Mouse (Mus musculus): Measurements from ENCODE around the gene Hivep3.

Hivep3 gene

GRCm38 (mm10) chr4:119979238-119979829 is 245.8 kb downstream of the Hivep3 start:
- DNase-seq: no peak

- DNase-seq: no peak
These were observed 246.3 kb downstream of the Hivep3 start for GRCm38 (mm10) chr4:119979918-119980317.

- DNase-seq: no peak
These were observed 247.6 kb downstream of the Hivep3 start for GRCm38 (mm10) chr4:119981047-119981720.

DNA sequence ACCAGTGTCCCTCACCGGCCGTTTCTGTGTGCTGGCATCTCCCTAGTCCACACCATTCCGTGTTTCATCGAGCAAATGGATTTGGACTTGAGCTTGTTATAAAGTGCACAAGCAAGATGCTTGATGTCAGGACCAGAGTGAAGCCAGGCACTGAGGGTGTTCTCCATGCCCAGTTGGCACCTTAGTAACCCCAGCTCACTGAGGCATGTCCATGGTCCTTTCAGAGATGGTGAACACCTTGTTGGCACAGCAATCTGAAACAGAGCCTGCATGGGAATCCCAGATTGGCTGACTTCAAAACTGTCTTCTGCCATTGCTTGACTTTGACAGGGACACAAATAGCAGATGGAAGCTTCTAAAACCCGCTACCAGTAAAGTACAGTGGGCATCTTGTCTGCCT is 252.5 kb downstream of the Hivep3 start:
- DNase-seq: peak in 1 of 2 experiments; percentile 40

DNA sequence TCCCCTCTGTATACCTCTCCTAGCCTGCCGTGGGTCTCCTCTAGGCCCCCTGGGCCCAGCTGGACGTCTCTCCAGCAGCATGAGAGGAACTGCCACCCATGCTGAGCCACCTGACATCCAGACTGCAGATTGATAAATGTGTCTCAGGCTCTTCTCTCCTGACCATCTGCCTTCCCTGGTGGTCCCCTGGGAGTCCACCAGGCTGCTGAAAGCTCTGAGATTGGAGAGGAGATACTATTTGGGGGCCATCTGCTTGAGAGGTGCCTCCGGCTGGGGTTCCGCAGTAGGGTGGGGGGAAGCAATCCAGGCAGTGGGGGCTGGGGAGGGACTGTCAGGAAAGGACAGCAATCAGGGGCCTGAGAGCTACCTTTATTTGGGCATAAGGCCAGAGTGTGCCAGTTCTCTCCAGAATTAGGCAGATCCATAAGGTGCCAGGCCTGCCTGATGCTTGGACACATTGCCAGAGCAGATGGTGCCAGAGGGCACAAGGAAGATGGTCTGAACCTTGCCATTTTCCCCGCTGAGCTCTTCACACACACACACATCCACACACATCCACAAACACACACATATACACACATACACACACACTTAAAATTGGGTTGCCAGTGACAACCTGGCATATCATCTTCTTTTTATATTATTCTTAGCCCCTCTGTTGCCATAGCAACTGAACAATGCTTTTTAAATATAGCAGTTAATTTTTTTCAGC is 253.2 kb downstream of the Hivep3 start:
- DNase-seq: peak; percentile 82 to 84

GRCm38 (mm10) chr4:119987376-119988087 is 253.9 kb downstream of the Hivep3 start:
- DNase-seq: no peak

- DNase-seq: no peak
These were observed 255.6 kb downstream of the Hivep3 start for GRCm38 (mm10) chr4:119989031-119989693.

GRCm38 (mm10) chr4:119990346-119990745 is 256.8 kb downstream of the Hivep3 start:
- DNase-seq: no peak

DNA sequence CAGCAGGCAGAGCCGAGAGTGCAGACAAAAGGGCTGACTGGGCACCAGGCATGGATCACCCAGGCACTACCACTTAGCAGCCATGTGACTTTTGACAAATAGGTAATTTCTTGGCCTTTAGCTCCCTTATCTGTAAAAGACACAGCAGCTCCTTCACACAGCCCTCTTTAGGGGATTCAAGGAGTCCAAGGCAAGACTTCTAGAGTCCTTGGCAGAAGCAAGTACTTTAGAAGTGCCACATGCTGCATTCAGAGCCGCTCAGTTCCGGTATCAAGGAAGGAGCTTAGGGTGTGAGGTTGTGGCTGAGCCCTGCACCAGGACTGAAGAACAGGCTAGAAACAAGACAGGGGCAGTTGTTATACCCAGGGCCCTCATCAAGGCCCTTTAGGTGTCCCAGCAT is 257.3 kb downstream of the Hivep3 start:
- DNase-seq: no peak

DNA sequence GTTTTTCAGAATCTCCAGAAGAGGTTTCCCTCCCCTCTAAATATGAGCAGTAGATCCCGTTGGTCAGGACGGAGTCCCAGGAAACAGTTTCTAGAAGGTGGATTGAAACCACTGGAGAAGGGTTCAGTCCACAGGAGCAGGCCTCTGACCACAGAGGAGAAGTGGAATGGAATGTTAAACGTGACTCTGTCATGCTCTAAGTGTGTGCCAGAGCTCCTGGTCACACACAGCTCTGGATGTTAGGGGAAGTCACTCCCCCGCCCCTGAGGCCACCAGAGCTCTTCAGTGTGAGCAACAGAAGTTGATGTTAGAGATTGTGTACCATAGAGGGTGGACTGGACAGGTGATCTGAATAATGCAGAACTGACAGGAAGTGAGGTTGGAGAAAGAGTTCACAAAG is 258.2 kb downstream of the Hivep3 start:
- no peak for DNase-seq

GRCm38 (mm10) chr4:119996377-119996776 is 262.8 kb downstream of the Hivep3 start:
- DNase-seq: no peak

DNA sequence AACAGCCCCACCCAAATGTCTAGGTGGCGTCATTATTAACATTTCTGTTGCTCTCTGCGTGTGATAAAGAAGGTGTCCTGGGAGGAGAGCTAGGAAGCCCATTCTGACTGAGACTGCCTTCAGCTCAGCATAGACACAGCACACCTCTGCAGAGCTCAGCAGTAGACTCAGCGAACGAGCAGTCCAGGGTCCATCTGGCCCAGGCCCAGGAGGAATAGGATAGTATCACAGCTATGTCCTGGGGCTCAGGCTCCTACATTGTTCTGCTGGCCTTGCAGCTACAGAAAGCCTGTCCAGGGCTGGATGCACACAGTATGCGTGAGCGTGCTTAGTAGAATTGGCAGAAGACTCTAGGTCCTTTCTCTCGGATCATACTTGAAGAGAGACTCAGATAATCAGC is 263.8 kb downstream of the Hivep3 start:
- DNase-seq: no peak

DNA sequence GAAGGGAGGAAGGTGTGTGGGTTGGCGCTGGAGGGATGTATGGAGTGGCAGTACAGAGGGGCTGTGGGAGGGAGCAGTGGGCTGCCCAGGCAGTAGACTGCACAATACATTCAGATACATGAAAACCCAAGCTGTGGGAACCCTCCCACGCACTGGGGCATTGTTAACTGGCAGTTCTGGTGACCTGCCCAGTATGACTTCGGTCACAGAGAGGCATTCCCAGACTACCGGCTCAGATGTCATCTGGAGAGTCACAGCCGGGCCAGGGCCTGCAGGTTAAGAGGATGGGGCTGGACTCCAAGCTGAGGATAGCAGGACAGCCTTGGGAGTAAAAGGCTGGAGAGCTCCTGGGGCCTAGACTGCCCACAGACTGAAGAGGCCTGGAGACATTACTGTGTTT is 265.3 kb downstream of the Hivep3 start:
- DNase-seq: peak; percentile 37 to 41

GRCm38 (mm10) chr4:120000881-120001280 is 267.3 kb downstream of the Hivep3 start:
- no peak for DNase-seq

DNA sequence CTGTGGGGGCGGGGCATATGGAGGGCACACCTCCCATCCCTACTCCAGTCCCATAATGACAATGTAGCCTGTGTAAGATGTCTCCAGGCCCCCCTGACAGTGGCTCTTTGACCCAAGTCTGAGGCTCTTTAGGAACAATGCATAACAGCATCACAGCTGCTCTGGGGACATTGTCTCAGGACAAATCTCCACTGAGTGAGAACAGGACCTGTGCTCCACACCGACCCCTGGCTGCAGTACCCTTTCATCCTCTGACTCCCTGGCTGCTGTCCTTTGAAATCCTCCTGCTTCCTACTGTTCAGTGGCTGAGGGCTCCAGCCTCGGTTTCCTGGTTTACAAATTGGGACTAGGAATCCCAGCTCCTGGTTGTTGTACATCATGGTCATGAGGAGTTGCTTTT is 269.4 kb downstream of the Hivep3 start:
- DNase-seq: no peak

DNA sequence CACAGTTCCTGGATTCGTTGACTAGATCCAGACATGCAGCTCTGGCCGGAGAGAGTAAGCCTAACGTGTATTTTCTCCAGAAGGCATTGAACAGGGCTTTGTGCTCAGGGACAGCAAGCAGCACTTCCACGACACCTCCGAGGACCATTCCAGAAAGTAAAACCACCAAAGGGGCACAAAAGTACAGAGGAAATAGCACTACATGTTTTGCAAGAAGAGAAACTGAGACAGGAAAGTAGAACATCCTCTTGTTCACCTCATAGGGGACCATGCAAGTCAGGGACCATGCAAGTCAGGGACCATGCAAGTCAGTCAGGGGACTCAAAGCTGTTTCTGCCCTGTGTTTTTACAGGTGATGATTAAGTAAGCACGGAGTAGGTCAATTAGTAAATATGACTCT is 272.5 kb downstream of the Hivep3 start:
- DNase-seq: no peak

- DNase-seq: no peak
These were observed 274.3 kb downstream of the Hivep3 start for GRCm38 (mm10) chr4:120007889-120008288.

GRCm38 (mm10) chr4:120009151-120009550 is 275.6 kb downstream of the Hivep3 start:
- no peak for DNase-seq

GRCm38 (mm10) chr4:120011788-120012187 is 278.2 kb downstream of the Hivep3 start:
- DNase-seq: no peak

DNA sequence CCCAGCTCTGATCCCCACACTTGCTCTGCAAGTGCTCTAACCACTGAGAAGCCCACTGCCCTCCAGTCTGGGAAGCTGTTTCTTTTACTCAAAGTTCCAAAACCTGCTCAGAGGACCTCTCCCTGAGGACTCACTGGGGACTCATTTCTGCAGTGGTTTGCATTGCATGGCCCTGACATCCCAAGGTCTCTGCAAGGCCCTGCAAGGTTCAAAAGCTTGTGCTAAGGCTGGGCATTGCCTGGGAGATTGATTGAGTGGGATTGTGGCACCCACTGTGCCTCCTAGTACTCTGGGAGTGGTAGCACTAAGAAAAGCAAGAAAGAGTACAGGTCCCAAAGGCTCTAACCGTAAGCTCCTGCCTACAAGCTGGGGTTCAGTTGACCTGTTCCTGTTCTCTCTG is 279.3 kb downstream of the Hivep3 start:
- no peak for DNase-seq

- DNase-seq: peak; percentile 39 to 57
These were observed 284.8 kb downstream of the Hivep3 start for GRCm38 (mm10) chr4:120018426-120018825.

DNA sequence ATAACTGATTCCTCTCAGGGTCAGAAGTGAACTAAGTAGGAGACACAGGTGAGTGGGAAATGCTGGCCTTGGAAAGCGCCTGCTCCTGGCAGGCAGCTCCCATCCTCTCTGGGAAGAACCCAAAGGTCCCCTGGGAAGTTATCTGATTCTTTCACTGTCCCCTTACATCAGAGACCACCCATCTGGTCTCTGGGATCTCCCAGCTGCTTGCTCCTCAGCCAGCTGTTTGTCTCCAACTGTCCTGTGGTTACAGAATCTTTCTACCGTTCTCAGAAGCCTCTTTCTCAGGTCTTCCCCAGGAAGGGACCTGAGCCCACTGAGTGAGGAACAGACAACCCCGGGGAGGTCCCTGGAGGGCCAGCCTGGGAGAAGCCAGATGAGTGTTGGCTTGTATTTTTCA is 288.8 kb downstream of the Hivep3 start:
- no peak for DNase-seq
